Mouse (Mus musculus) kidney, embryonic 14.5 days (tissue): ENCODE results near the gene Il24. TPM values are rescaled to one million over a fixed set of nuclear protein-coding genes. Genes with fewer than 3 reads are reported as not detected.

Experiments used
- ATAC-seq: fragments of 200-750 bp; cut with Nextera tagmentation; 2 replicates; pipeline ENCODE4 v1.8.0; 2017; ENCODE audit warnings: moderate number of reproducible peaks, mild to moderate bottlenecking, moderate TSS enrichment, moderate library complexity; ENCODE audit not compliant: low FRiP score, low TSS enrichment
- H3K27ac ChIP-seq: fragments of 300-500 bp; sonication (generic); 2 replicates; pipeline ENCODE4 v1.5.1; 2014; ENCODE audit warnings: low read depth, mild to moderate bottlenecking, low read length, moderate library complexity, mixed read lengths
- H3K27me3 ChIP-seq: fragments of 300-500 bp; sonication (generic); 2 replicates; pipeline ENCODE4 v1.6.1; 2014; ENCODE audit warnings: mild to moderate bottlenecking, low read length; ENCODE audit not compliant: control insufficient read depth, insufficient read depth
- H3K36me3 ChIP-seq: fragments of 300-500 bp; sonication (generic); 2 replicates; pipeline ENCODE4 v1.6.1; 2014; ENCODE audit warnings: low read length, mixed read lengths; ENCODE audit not compliant: control insufficient read depth, insufficient read depth
- H3K4me1 ChIP-seq: fragments of 300-500 bp; sonication (generic); 2 replicates; pipeline ENCODE4 v1.6.1; 2014; ENCODE audit warnings: low read length, mixed read lengths; ENCODE audit not compliant: control insufficient read depth, insufficient read depth
- H3K4me2 ChIP-seq: fragments of 300-500 bp; sonication (generic); replicated peaks from 2 replicates; pipeline ENCODE4 v1.6.1; 2014; ENCODE audit warnings: low read depth, mild to moderate bottlenecking, low read length
- H3K4me3 ChIP-seq: fragments of 300-500 bp; sonication (generic); 2 replicates; pipeline ENCODE4 v1.5.1; 2014; ENCODE audit warnings: mild to moderate bottlenecking, low read length
- H3K9ac ChIP-seq: fragments of 300-500 bp; sonication (generic); 2 replicates; pipeline ENCODE4 v1.6.1; 2014; ENCODE audit warnings: low read depth, mild to moderate bottlenecking, low read length, moderate library complexity
- H3K9me3 ChIP-seq: fragments of 300-500 bp; sonication (generic); 2 replicates; pipeline ENCODE4 v1.6.1; 2016; ENCODE audit warnings: low read length; ENCODE audit not compliant: control insufficient read depth
- WGBS: fragments of 180-500 bp; shearing (Covaris S2); extraction: QIAGEN DNeasy Blood & Tissue Kit; methylation state at CpG from one replicate; pipeline ENCODE4 v1.1.7; 2014; 5-methylcytosine and 5-hydroxymethylcytosine counted together
- polyA plus RNA-seq: library from polyadenylated mRNA; unstranded; fragments of >200 nt; fragmentation: Nextera tagmentation; extraction: Ambion mirVana; gene quantifications from 2 replicates; pipeline ENCODE4 v1.2.1, GENCODE M21; 2014

Il24 gene
- not detected in 2 replicates for polyA plus RNA-seq

DNA sequence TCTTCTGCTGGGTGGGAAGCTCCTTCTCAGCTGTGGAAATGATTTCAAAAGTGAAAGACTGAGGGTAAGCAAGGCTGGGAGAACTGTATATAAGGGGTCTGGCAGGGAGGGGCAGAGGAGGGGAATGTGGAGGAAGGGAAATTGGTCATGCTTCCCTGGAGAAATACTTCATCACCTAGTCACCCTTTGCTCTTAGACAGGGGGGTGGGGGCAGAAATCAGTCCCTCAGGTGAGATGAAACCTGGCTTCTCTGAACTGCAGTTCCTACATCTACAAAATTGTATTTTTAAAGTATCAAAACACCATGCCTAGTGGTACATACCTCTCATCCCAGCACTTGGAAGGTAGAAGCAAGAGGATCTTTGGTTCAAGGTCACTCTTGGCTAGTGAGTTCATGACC, at the start of gene Il24:
Gene Il24, minus strand, starts transcription at position 101 of the 400 bp plus-strand sequence.
- Histone ChIP-seq H3K27ac (no peak within 1 kb of the TSS), H3K4me2 (no peak within 1 kb of the TSS), H3K36me3 (no peaks in the 10 kb centered on the region), H3K27me3 (no peaks in the 10 kb centered on the region), H3K9ac (no peak within 1 kb of the TSS), H3K4me3 (no peak within 1 kb of the TSS), H3K9me3 (no peaks in the 10 kb centered on the region), H3K4me1 (no peaks in the 10 kb centered on the region)
- no peak for ATAC-seq

DNA sequence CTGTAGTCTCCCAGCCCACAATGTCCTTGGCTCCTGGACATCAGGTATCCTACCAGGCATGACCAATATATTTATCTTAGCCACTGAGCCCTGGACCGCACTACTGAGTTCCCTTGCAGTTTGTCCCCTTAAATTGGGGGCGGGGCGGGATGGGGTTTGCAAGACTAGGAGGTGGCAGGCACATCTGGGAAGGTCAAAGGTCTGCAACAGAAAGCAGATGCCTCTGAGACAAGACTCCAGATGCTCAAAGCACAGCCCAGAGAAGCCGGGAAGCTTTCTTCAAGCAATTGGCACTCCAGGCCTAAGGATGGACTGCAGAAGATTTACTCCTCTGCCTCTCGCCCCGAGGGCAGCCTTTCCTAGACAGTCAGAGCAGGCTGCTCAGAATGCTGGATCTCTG, 49.1 kb upstream of the Il24 start:
- Histone ChIP-seq H3K4me1 (0 out of 2 replicates have a peak, but pooled peaks cover 3% of the 10 kb centered on the region), H3K36me3 (no peaks in the 10 kb centered on the region), H3K9ac (no peak overlapping the region), H3K27ac (no peak overlapping the region), H3K9me3 (no peaks in the 10 kb centered on the region), H3K27me3 (no peaks in the 10 kb centered on the region), H3K4me2 (no peak overlapping the region), H3K4me3 (no peak overlapping the region)
- ATAC-seq: peak; percentile 55
- WGBS: 23% methylated on average over 6 of the region's 6 CpGs

DNA sequence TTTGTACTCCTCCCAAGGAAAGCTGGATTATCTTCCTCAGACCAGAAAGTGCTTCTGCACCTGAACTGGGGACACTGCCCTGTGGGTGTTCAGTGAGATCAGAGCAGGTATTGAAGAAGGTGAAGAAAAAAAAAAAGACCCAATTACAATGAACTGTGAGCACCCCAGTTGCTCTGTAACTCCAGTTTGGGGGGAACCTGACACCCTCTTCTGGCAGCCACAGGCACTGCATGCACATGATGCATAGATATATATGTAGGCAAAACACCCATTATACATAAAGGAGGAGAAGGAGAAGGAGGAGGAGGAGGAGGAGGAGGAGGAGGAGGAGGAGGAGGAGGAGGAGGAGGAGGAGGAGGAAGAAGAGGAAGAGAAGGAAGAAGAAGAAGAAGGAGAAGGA, 39.2 kb upstream of the Il24 start:
- no peak overlapping the region for H3K4me2 ChIP-seq
- H3K9me3 ChIP-seq: no peaks in the 10 kb centered on the region
- H3K4me1 ChIP-seq: no peaks in the 10 kb centered on the region
- no peak overlapping the region for H3K27ac ChIP-seq
- no peaks in the 10 kb centered on the region for H3K36me3 ChIP-seq
- no peak overlapping the region for H3K9ac ChIP-seq
- no peak overlapping the region for H3K4me3 ChIP-seq
- ATAC-seq: no peak
- H3K27me3 ChIP-seq: no peaks in the 10 kb centered on the region

DNA sequence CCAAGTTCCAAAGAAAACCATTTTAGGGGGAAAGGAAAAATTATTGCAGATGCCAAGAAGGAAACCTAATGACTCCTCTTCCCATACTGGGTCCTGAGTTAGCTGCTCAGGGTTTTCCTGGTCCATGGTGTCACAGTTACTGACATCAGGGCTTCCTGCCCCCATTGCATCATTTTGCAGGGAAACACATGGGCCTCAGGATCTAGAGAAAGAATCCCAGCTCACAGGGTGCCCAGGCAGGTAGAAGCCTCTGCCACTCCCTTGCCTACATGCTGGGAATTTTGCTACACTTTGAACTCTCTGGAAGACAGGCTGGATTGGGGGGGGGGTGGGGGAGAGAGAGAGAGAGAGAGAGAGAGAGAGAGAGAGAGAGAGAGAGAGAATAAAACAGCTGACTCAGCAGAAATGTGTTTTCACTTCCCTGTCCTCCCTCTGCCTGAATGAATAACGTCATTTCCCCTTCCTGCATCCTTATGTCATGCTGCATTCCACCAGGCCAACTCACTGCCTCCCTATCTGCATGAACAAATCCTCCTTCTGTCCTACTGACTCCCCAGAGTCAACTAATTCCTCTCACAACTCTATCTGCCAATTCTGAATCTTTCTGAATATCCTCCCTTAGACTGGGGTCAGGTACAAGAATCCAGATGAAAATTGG, 31.2 kb upstream of the Il24 start:
- no peak for ATAC-seq

DNA sequence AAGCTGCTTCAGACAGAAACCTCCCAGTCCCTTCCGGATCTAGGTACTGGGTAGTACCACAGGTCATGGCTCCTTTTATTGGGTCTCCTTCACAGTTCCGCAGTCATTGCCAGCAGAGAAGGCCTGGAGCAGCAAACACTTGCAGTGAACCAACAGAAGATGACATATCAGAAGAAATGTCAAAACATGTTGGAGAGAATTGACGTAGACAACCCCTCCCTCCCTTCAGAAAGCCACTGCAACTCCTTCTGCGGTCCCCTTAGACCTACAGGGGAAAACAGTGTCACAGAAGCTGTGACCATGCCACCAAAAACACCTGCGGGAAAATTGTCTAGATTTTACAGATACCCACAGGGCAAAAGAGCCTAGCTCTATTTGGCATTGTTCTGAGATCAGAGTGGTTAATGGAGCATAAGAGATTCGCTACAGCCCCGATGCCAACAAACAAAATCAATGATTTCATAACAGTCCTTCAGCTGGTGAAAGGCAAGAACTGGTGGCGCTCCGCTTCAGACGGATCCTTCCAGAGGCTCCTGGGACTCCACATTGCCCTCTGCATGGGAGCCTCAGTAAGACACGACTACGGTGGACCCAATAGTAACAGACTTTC, 24.3 kb upstream of the Il24 start, which contains the start of gene Il20:
Gene Il20, minus strand, starts transcription at position 51 of the 610 bp plus-strand sequence.
- no peak within 1 kb of the TSS for H3K4me3 ChIP-seq
- no peaks in the 10 kb centered on the region for H3K4me1 ChIP-seq
- H3K36me3 ChIP-seq: no peaks in the 10 kb centered on the region
- WGBS: 87% methylated on average over 12 of the region's 12 CpGs
- H3K4me2 ChIP-seq: no peak within 1 kb of the TSS
- H3K9ac ChIP-seq: no peak within 1 kb of the TSS
- H3K27me3 ChIP-seq: no peaks in the 10 kb centered on the region
- no peak within 1 kb of the TSS for H3K27ac ChIP-seq
- no peak for ATAC-seq
- no peaks in the 10 kb centered on the region for H3K9me3 ChIP-seq

More for the DNA sequence above, 31.2 kb upstream of the Il24 start:
- H3K36me3 ChIP-seq: no peaks in the 10 kb centered on the region
- no peaks in the 10 kb centered on the region for H3K27me3 ChIP-seq
- H3K4me2 ChIP-seq: no peak overlapping the region
- WGBS: 13% methylated on average over 1 of the region's 1 CpGs
- no peak overlapping the region for H3K27ac ChIP-seq
- no peak overlapping the region for H3K9ac ChIP-seq
- H3K4me1 ChIP-seq: no peaks in the 10 kb centered on the region
- no peak overlapping the region for H3K4me3 ChIP-seq
- H3K9me3 ChIP-seq: no peaks in the 10 kb centered on the region

DNA sequence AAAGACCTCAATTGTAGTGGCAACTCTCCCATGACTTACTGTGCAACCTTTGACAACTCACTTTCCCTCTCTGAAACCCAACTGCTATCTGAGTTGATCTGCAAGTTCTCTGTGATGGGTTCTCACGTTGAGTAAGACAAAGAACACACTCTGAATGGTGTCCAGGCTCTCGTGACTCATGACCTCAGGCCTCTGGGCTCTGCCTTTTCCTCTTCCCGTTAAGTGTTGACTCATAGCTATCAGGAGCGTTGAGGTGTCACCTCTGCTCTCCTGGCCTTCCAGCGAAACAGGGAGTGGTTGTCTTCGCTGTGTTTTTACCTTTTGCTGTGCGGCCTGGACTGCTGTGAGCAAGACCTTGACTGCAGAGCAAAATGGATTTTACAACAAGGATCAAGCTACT, 15.3 kb upstream of the Il24 start:
- Histone ChIP-seq H3K4me2 (no peak overlapping the region), H3K27ac (no peak overlapping the region), H3K9ac (no peak overlapping the region), H3K4me1 (no peaks in the 10 kb centered on the region), H3K27me3 (no peaks in the 10 kb centered on the region), H3K9me3 (no peaks in the 10 kb centered on the region), H3K4me3 (no peak overlapping the region), H3K36me3 (no peaks in the 10 kb centered on the region)
- 80% methylated on average over 7 of the region's 7 CpGs for WGBS
- no peak for ATAC-seq

DNA sequence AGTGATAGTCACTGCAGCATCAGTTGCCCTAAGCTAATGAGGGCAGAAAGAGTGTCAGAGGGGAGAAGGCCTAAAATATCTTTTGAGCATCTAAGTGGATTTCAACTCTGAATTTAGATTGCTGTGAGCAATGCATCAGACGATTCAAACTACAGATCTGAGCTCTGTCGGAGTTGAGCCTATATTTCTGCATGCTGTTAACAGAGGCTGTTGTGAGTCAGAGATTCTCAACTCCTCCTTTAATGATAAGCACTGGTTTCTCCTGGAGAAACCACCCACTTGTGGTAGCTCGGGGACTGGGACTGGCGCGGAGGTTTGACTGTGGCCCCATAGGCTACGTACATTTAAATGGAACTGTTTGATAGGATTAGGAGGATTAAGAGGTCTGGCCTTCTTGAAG, 7.2 kb upstream of the Il24 start:
- WGBS: 77% methylated on average over 6 of the region's 6 CpGs
- Histone ChIP-seq H3K4me3 (no peak overlapping the region), H3K9ac (no peak overlapping the region), H3K27ac (no peak overlapping the region), H3K4me2 (no peak overlapping the region), H3K4me1 (no peaks in the 10 kb centered on the region), H3K36me3 (no peaks in the 10 kb centered on the region), H3K9me3 (no peaks in the 10 kb centered on the region), H3K27me3 (no peaks in the 10 kb centered on the region)
- no peak for ATAC-seq

DNA sequence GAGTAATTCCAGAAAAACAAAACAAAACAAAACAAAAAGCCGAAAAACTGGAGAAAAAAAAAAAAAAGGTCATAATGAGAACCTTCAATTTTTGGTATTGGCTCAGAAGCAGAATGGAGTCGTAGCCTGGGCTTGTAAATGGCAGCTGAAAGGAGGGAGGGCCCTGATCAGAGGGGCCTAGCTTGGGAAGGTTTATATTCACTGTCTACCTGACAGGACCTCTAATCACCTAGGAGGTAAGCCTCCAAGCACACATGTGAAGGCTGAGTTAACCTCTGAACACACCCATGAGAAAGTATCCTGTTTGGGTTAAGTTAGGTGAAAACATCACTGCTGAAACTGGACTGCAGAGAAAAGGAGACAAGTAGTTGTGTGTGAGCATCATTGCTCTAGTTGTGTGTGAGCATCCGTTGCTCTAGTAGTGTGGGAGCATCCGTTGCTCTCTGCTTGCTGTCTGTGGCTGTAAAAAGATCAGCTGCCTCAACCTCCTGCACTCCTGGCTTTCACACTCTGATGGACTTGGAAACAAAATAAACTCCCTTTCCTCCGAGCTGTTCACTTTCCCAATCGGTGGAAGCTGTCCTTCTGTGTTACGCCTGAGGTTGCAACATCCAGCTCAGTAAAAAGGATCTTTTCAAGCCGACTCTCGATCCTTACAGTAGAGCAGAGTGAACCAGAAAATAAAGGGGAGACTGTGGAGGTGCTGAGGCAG, 6.2 kb upstream of the Il24 start:
- peak; percentile 69 for ATAC-seq
- Histone ChIP-seq H3K27ac (no peak overlapping the region), H3K36me3 (no peaks in the 10 kb centered on the region)

DNA sequence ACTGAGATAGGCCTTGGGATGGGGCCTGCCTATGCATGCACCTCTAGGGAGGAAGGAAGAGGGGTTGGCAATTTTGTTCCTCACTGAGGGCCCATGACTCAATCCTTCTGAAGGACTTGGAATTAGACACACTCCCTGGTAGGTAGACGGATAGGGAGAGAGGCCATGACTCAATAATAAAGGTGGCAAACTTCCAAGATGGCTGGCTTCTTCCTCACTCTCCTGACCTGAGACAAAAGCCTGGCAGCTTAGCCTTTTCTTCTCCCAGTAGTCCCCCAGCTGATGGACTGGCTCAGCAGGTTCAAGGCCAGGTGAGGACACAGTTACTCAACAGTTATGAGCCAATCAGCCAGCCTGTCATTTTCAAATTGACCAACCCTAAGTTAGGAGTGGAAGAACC, 5.2 kb upstream of the Il24 start:
- Histone ChIP-seq H3K4me3 (no peak overlapping the region), H3K27ac (no peak overlapping the region; the same call in 1 of the 2 replicates), H3K4me1 (no peaks in the 10 kb centered on the region), H3K4me2 (no peak overlapping the region), H3K9ac (no peak overlapping the region), H3K9me3 (no peaks in the 10 kb centered on the region), H3K27me3 (no peaks in the 10 kb centered on the region), H3K36me3 (no peaks in the 10 kb centered on the region)
- no peak for ATAC-seq
- 83% methylated on average over 1 of the region's 1 CpGs for WGBS

More for the DNA sequence above, 6.2 kb upstream of the Il24 start:
- no peaks in the 10 kb centered on the region for H3K4me1 ChIP-seq
- H3K27me3 ChIP-seq: no peaks in the 10 kb centered on the region
- H3K4me2 ChIP-seq: no peak overlapping the region
- H3K4me3 ChIP-seq: no peak overlapping the region
- WGBS: 29% methylated on average over 9 of the region's 9 CpGs
- no peak overlapping the region for H3K9ac ChIP-seq
- no peaks in the 10 kb centered on the region for H3K9me3 ChIP-seq
